ENCODE assay signal across 8 mouse cellular contexts in genomic region chr9:114767507-114767906, GRCm38 (mm10). TPM values are rescaled to one million over a fixed set of nuclear protein-coding genes. Genes with fewer than 3 reads are reported as not detected.
DNase-seq lines count a peak whose midpoint lies in the region; ATAC-seq lines count a peak whose summit lies in the region.

No protein-coding gene starts in this region.

- peaks cover 16% of the 10 kb centered on the region for H3K4me1 ChIP-seq in heart, embryonic 12.5 days (replicated peaks)
- H3K4me1 ChIP-seq in neural tube, embryonic 13.5 days (replicated peaks): peaks cover 17% of the 10 kb centered on the region
- peaks cover 19% of the 10 kb centered on the region for H3K4me1 ChIP-seq in embryonic facial prominence, embryonic 15.5 days
- peaks cover 20% of the 10 kb centered on the region for H3K4me1 ChIP-seq in limb, embryonic 12.5 days (replicated peaks)
- H3K4me1 ChIP-seq in liver, embryonic 12.5 days: no peaks in the 10 kb centered on the region

- peaks cover 43% of the 10 kb centered on the region for H3K36me3 ChIP-seq in heart, embryonic 12.5 days
- H3K36me3 ChIP-seq in neural tube, embryonic 13.5 days: no peaks in the 10 kb centered on the region
- H3K36me3 ChIP-seq in embryonic facial prominence, embryonic 15.5 days: peaks cover 13% of the 10 kb centered on the region
- H3K36me3 ChIP-seq in limb, embryonic 12.5 days: peaks cover 34% of the 10 kb centered on the region
- peaks cover 25% of the 10 kb centered on the region for H3K36me3 ChIP-seq in liver, embryonic 12.5 days

- no peak for ATAC-seq in heart, embryonic 12.5 days (ENCODE audit: insufficient number of reproducible peaks, low FRiP score)
- ATAC-seq in neural tube, embryonic 13.5 days (ENCODE audit: low read depth): no peak
- ATAC-seq in embryonic facial prominence, embryonic 15.5 days (ENCODE audit: insufficient number of reproducible peaks, low FRiP score, low TSS enrichment, low read depth): peak; percentile 49; the same call in 1 of the 2 replicates
- 0 out of 2 replicates have a peak, but pooled peaks have one; percentile 18 for ATAC-seq in limb, embryonic 12.5 days (ENCODE audit: insufficient number of reproducible peaks, insufficient read depth, low FRiP score, low TSS enrichment, low read depth)
- no peak for ATAC-seq in liver, embryonic 12.5 days

- 0 out of 2 replicates have a peak overlapping the region, but pooled peaks have one; percentile 35 for H3K9ac ChIP-seq in heart, embryonic 12.5 days
- H3K9ac ChIP-seq in neural tube, embryonic 13.5 days: no peak overlapping the region
- H3K9ac ChIP-seq in embryonic facial prominence, embryonic 15.5 days: no peak overlapping the region
- peak overlapping the region; percentile 27; the same call in 1 of the 2 replicates for H3K9ac ChIP-seq in limb, embryonic 12.5 days (replicated peaks)
- no peak overlapping the region for H3K9ac ChIP-seq in liver, embryonic 12.5 days

- no peak overlapping the region for H3K4me2 ChIP-seq in heart, embryonic 12.5 days
- no peak overlapping the region for H3K4me2 ChIP-seq in neural tube, embryonic 13.5 days
- no peak overlapping the region for H3K4me2 ChIP-seq in embryonic facial prominence, embryonic 15.5 days (replicated peaks)
- H3K4me2 ChIP-seq in limb, embryonic 12.5 days: peak overlapping the region; percentile 24; the same call in 1 of the 2 replicates
- no peak overlapping the region for H3K4me2 ChIP-seq in liver, embryonic 12.5 days

- H3K27me3 ChIP-seq in heart, embryonic 12.5 days (replicated peaks): no peaks in the 10 kb centered on the region
- no peaks in the 10 kb centered on the region for H3K27me3 ChIP-seq in neural tube, embryonic 13.5 days
- no peaks in the 10 kb centered on the region for H3K27me3 ChIP-seq in embryonic facial prominence, embryonic 15.5 days
- H3K27me3 ChIP-seq in limb, embryonic 12.5 days: no peaks in the 10 kb centered on the region
- H3K27me3 ChIP-seq in liver, embryonic 12.5 days (replicated peaks): no peaks in the 10 kb centered on the region

- H3K27ac ChIP-seq in heart, embryonic 12.5 days (ENCODE audit: poor library complexity, severe bottlenecking): peak overlapping the region; percentile 41
- peak overlapping the region; percentile 49; the same call in 1 of the 2 replicates for H3K27ac ChIP-seq in neural tube, embryonic 13.5 days (replicated peaks)
- H3K27ac ChIP-seq in embryonic facial prominence, embryonic 15.5 days (replicated peaks): peak overlapping the region; percentile 87
- peak overlapping the region; percentile 84 for H3K27ac ChIP-seq in limb, embryonic 12.5 days
- no peak overlapping the region for H3K27ac ChIP-seq in liver, embryonic 12.5 days

- H3K4me3 ChIP-seq in heart, embryonic 12.5 days: no peak overlapping the region
- no peak overlapping the region for H3K4me3 ChIP-seq in neural tube, embryonic 13.5 days
- H3K4me3 ChIP-seq in embryonic facial prominence, embryonic 15.5 days (replicated peaks): no peak overlapping the region
- no peak overlapping the region for H3K4me3 ChIP-seq in limb, embryonic 12.5 days (replicated peaks)
- H3K4me3 ChIP-seq in liver, embryonic 12.5 days: no peak overlapping the region

- DNase-seq in heart, adult 8-10 months (ENCODE audit: low spot score): no peak
- no peak for DNase-seq in neural tube, embryonic 10.5 days (ENCODE audit: extremely low spot score, low spot score)
- no peak for DNase-seq in urinary bladder, adult 18-20 months (ENCODE audit: low spot score in 2 of 2)

- 0 out of 2 replicates have a peak, but pooled peaks cover 5% of the 10 kb centered on the region for H3K9me3 ChIP-seq in heart, embryonic 12.5 days (replicated peaks)
- H3K9me3 ChIP-seq in neural tube, embryonic 13.5 days: no peaks in the 10 kb centered on the region
- H3K9me3 ChIP-seq in embryonic facial prominence, embryonic 15.5 days (replicated peaks): no peaks in the 10 kb centered on the region
- 0 out of 2 replicates have a peak, but pooled peaks cover 7% of the 10 kb centered on the region for H3K9me3 ChIP-seq in limb, embryonic 12.5 days
- H3K9me3 ChIP-seq in liver, embryonic 12.5 days (replicated peaks): no peaks in the 10 kb centered on the region

- WGBS in heart, embryonic 12.5 days: 80% methylated on average over 2 of the region's 2 CpGs
- 68% methylated on average over 2 of the region's 2 CpGs for WGBS in neural tube, embryonic 13.5 days
- 47% methylated on average over 2 of the region's 2 CpGs for WGBS in embryonic facial prominence, embryonic 15.5 days
- 24% methylated on average over 2 of the region's 2 CpGs for WGBS in limb, embryonic 12.5 days
- 75% methylated on average over 2 of the region's 2 CpGs for WGBS in liver, embryonic 12.5 days (ENCODE audit: insufficient replicate concordance)

RNA-seq across cellular contexts. Expression of gene Cmtm7, which starts 14.1 kb away (rescaled TPM):
- polyA plus RNA-seq in heart, embryonic 12.5 days (2016; fragmentation: Nextera tagmentation; extraction: Ambion mirVana): 104 TPM in 2 replicates
- 10 to 100 TPM; 10.5 to 16.6 (median 12.6) TPM for total RNA-seq in heart, adult 8-10 months (2022)
- polyA plus RNA-seq in neural tube, embryonic 13.5 days (2015; fragmentation: Nextera tagmentation; extraction: Ambion mirVana): 22.0 and 26.6 TPM in 2 replicates
- 121 and 126 TPM in 2 replicates for polyA plus RNA-seq in embryonic facial prominence, embryonic 15.5 days (2015; fragmentation: Nextera tagmentation; extraction: Ambion mirVana)
- polyA plus RNA-seq in limb, embryonic 12.5 days (2016; fragmentation: Nextera tagmentation; extraction: Ambion mirVana): 78.6 and 80.9 TPM in 2 replicates
- 69.9 and 70.4 TPM in 2 replicates for polyA plus RNA-seq in liver, embryonic 12.5 days (2016; fragmentation: Nextera tagmentation; extraction: Ambion mirVana)

RNA-seq across cellular contexts. Expression of gene Cmtm6, which starts 36.6 kb away (rescaled TPM):
- 42.2 and 43.9 TPM in 2 replicates for polyA plus RNA-seq in heart, embryonic 12.5 days (2016; fragmentation: Nextera tagmentation; extraction: Ambion mirVana)
- total RNA-seq in heart, adult 8-10 months (2022): 10 to 100 TPM; 16.1 to 23.8 (median 19.3) TPM
- polyA plus RNA-seq in neural tube, embryonic 13.5 days (2015; fragmentation: Nextera tagmentation; extraction: Ambion mirVana): 20.3 and 22.3 TPM in 2 replicates
- 46.9 and 48.1 TPM in 2 replicates for polyA plus RNA-seq in embryonic facial prominence, embryonic 15.5 days (2015; fragmentation: Nextera tagmentation; extraction: Ambion mirVana)
- polyA plus RNA-seq in limb, embryonic 12.5 days (2016; fragmentation: Nextera tagmentation; extraction: Ambion mirVana): 24.9 and 26.1 TPM in 2 replicates
- polyA plus RNA-seq in liver, embryonic 12.5 days (2016; fragmentation: Nextera tagmentation; extraction: Ambion mirVana): 26.0 and 29.1 TPM in 2 replicates

Comparison
In these comparisons a context has a peak if more than half of its experiments do, and no peak if none do; other contexts are left out.
1. ATAC-seq: peak in embryonic facial prominence, embryonic 15.5 days (single experiment) and limb, embryonic 12.5 days (single experiment); none in heart, embryonic 12.5 days (single experiment), neural tube, embryonic 13.5 days (single experiment) and liver, embryonic 12.5 days (single experiment).
2. H3K9ac ChIP-seq: peak in heart, embryonic 12.5 days (single experiment) and limb, embryonic 12.5 days (single experiment); none in neural tube, embryonic 13.5 days (single experiment), embryonic facial prominence, embryonic 15.5 days (single experiment) and liver, embryonic 12.5 days (single experiment).